Mouse (Mus musculus) retina, embryonic 14.5 days (tissue): Measurements from ENCODE around the gene Pla2g2e.
"Not testable (repeated sequence)": the region's sequence is repeated elsewhere in the genome, so short reads cannot be mapped to it uniquely, and the experiment has no call there.

Experiments used
- DNase-seq: peaks from one replicate; pipeline ENCODE4 v3.0.0-alpha.2; 2015; ENCODE audit warnings: low spot score

Gene Pla2g2e

GRCm38 (mm10) chr4:138882179-138882578, 4.4 kb downstream of the Pla2g2e start:
- no peak for DNase-seq

- DNase-seq, result peak; percentile 95
These were observed 6.5 kb downstream of the Pla2g2e start for GRCm38 (mm10) chr4:138884261-138884660.

- DNase-seq, result no peak
These were observed 11.4 kb downstream of the Pla2g2e start for GRCm38 (mm10) chr4:138889165-138889564.

- DNase-seq, result no peak
These were observed 11.9 kb downstream of the Pla2g2e start for GRCm38 (mm10) chr4:138889635-138890034.

GRCm38 (mm10) chr4:138892655-138893054, 14.9 kb downstream of the Pla2g2e start:
- no peak for DNase-seq

GRCm38 (mm10) chr4:138893789-138894188, 16.0 kb downstream of the Pla2g2e start:
- DNase-seq, result not testable (repeated sequence)

GRCm38 (mm10) chr4:138899361-138899760, 21.6 kb downstream of the Pla2g2e start:
- no peak for DNase-seq

- DNase-seq, result no peak
These were observed 28.0 kb downstream of the Pla2g2e start for GRCm38 (mm10) chr4:138905624-138906337.

- DNase-seq, result no peak
These were observed 35.5 kb downstream of the Pla2g2e start for GRCm38 (mm10) chr4:138913141-138913787.

- peak; percentile 98 for DNase-seq
These were observed 36.1 kb downstream of the Pla2g2e start, which contains the start of gene Otud3 for GRCm38 (mm10) chr4:138913797-138914196. Gene Otud3, minus strand, starts transcription at chr4:138913945.

- no peak for DNase-seq
These were observed 39.5 kb downstream of the Pla2g2e start for GRCm38 (mm10) chr4:138917282-138917681.

- DNase-seq, result no peak
These were observed 43.8 kb downstream of the Pla2g2e start for GRCm38 (mm10) chr4:138921254-138922130.

- peak; percentile 95 for DNase-seq
These were observed 44.4 kb downstream of the Pla2g2e start for GRCm38 (mm10) chr4:138922131-138922459.

- DNase-seq, result no peak
These were observed 47.8 kb downstream of the Pla2g2e start for GRCm38 (mm10) chr4:138925561-138925960.
